Mouse (Mus musculus) cerebellum, postnatal 36 days (tissue): ENCODE results near the gene Rpl27a.

Source experiments
- DNase-seq, 2 experiments: peaks; one replicate each; pipeline ENCODE4 v3.0.0; 2021 to 2022; ENCODE audit warnings: mixed read lengths in 2 of 2

Gene Rpl27a

GRCm38 (mm10) chr7:109566327-109566726 is 47.4 kb downstream of the Rpl27a start:
- no peak for DNase-seq

- no peak for DNase-seq
Observed at GRCm38 (mm10) chr7:109566841-109567768, 48.2 kb downstream of the Rpl27a start.

GRCm38 (mm10) chr7:109568391-109568892 is 49.5 kb downstream of the Rpl27a start:
- DNase-seq: no peak
